Mouse (Mus musculus) gastrocnemius, postnatal 4 days (tissue): ENCODE data around the gene Mettl18. TPM values are rescaled to one million over a fixed set of nuclear protein-coding genes. Genes with fewer than 3 reads are reported as not detected.

Experiments used
- DNase-seq, 2 experiments: peaks; one replicate each; pipeline ENCODE4 v3.0.0; 2021 to 2022; ENCODE audit warnings: low spot score in 2 of 2, mixed read lengths in 2 of 2
- total RNA-seq, 2 experiments: library from RNA; stranded (reverse); gene quantifications; 2 replicates each; pipeline ENCODE4 v1.2.3; 2021

Gene Mettl18
- total RNA-seq, 2 experiments from 2014 or later = 2.7 to 3.9 TPM

- DNase-seq = no peak
Observed at GRCm38 (mm10) chr1:164040385-164041135, 45.9 kb downstream of the Mettl18 start.

- no peak for DNase-seq
Observed at GRCm38 (mm10) chr1:164043549-164043948, 48.9 kb downstream of the Mettl18 start.

Other genes starting within 250 kb of the Mettl18 start
- gene Kifap3, start 215.3 kb upstream of the Mettl18 start, total RNA-seq = 10 to 100 TPM; 28.7 to 33.9 TPM
- gene Scyl3, start 65.8 kb upstream of the Mettl18 start, total RNA-seq = 10 to 100 TPM in 1 of 2 experiments, 1 to 10 TPM in 1; 7.7 to 11.3 TPM
- gene BC055324, start 93 bp upstream of the Mettl18 start, total RNA-seq = 1 to 10 TPM; 4.3 to 6.0 TPM
- gene Sele, start 53.3 kb downstream of the Mettl18 start, total RNA-seq = under 1 TPM; 0.08 to 0.17 TPM
- gene Sell, start 67.1 kb downstream of the Mettl18 start, total RNA-seq = under 1 TPM; 0.39 to 0.56 TPM
- 1 to 10 TPM in 1 of 2 experiments, under 1 TPM in 1; 0.81 to 1.5 TPM for gene Selp, start 120.4 kb downstream of the Mettl18 start, total RNA-seq
- gene F5, start 156.9 kb downstream of the Mettl18 start, total RNA-seq = under 1 TPM; 0.32 to 0.80 TPM